Mouse (Mus musculus) testis, adult 2 months (tissue): ENCODE measurements around the gene Dennd1b.

Experiments
- CTCF ChIP-seq: fragments of 200-500 bp; IDR thresholded peaks from 2 replicates; pipeline ENCODE4 v1.5.1; 2012; ENCODE audit warnings: low read depth, mild to moderate bottlenecking, inconsistent platforms, low read length, moderate library complexity; ENCODE audit not compliant: control insufficient read depth, insufficient read depth, insufficient replicate concordance
- POLR2A ChIP-seq: fragments of 200-500 bp; IDR thresholded peaks from 2 replicates; pipeline ENCODE4 v1.6.1; 2012; ENCODE audit warnings: low read depth, mild to moderate bottlenecking, inconsistent platforms, low read length, moderate library complexity; ENCODE audit not compliant: control insufficient read depth

DNA sequence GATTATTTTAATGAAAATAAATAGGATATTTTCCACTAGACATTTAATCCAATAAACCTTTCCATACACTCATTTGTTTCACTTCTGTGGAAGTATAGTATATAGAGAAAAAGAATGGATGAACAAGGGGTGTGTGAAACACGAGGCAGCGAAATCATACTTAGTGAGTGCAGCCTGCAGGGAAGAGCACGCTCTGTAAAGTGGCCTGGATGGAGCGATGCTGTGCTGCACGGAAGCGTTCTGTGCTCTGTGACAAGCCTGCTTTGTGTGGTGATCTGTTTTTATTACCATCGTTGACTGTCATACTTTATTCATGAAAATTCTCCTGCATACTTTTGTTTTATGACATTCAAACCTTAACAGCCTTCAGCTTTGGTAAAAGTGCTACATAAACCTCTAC, 58.1 kb downstream of the Dennd1b start:
- no peak for TF ChIP-seq CTCF
- no peak for TF ChIP-seq POLR2A
